Mouse (Mus musculus): ENCODE results near the gene Tbc1d2b. TPM values are rescaled to one million over a fixed set of nuclear protein-coding genes. Genes with fewer than 3 reads are reported as not detected.

Tbc1d2b gene
- polyA plus RNA-seq, 1 experiment: 6.7 TPM

DNA sequence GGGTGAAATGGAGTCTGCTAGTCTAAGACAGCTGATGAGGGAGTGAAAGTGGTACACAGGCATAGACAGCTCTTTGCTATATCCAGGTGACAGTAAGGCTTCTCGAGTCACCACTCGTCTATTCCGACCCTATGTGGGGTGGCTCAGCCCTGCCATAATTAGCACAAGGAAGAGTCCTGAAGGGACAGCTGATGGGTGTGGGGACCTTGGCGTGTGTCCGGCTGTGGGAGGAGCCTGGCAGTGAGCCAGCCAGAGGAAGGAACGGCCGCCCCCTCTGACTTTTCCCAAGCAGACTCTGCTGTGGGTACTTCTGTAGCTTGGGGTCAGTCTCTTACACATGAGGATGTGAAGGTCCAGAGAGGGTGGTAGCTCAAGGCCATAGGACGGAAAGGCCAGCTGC, 86.5 kb downstream of the Tbc1d2b start:
- Histone ChIP-seq H3K4me3 (ENCODE audit: insufficient read depth, poor library complexity, severe bottlenecking) (no peak overlapping the region), H3K36me3 (ENCODE audit: control insufficient read depth, insufficient read depth) (no peaks in the 10 kb centered on the region), H3K79me3 (ENCODE audit: low read depth) (no peaks in the 10 kb centered on the region), H3ac (ENCODE audit: control insufficient read depth, insufficient read length, low read depth) (no peak overlapping the region), H3K79me2 (ENCODE audit: control insufficient read depth, insufficient read depth) (no peaks in the 10 kb centered on the region), H3K27me3 (ENCODE audit: control insufficient read depth, insufficient read depth, insufficient read length) (no peaks in the 10 kb centered on the region)
- no peak for TF ChIP-seq CEBPB (IDR thresholded peaks at IDR 0.05; ENCODE audit: low read depth)
- no peak for TF ChIP-seq MAX (IDR thresholded peaks at IDR 0.05)

DNA sequence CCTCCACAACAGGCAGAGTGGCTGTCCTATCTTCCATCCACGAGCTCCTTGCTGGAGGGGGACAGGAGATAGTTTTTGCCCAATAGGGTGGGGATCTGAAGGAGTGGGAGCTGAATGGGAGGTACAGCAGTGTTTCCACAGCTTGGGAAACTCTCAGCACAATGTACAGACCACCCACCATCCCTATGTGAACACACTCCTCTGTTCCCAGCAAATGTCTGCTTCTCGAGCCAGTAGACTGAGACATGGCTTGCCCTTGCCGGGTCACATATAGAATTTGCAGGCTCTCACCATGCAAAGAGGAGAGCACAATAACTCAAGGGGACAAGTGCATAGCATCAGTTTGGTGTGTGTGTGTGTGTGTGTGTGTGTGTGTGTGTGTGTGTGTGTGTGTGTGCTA, 87.1 kb downstream of the Tbc1d2b start:
- no peak overlapping the region for H3K4me3 ChIP-seq (ENCODE audit: insufficient read depth, poor library complexity, severe bottlenecking)
- H3K79me3 ChIP-seq (ENCODE audit: low read depth): no peaks in the 10 kb centered on the region
- H3K36me3 ChIP-seq (ENCODE audit: control insufficient read depth, insufficient read depth): no peaks in the 10 kb centered on the region
- no peaks in the 10 kb centered on the region for H3K79me2 ChIP-seq (ENCODE audit: control insufficient read depth, insufficient read depth)
- no peak overlapping the region for H3ac ChIP-seq (ENCODE audit: control insufficient read depth, insufficient read length, low read depth)
- TF ChIP-seq FOSL1 (IDR thresholded peaks at IDR 0.05; ENCODE audit: insufficient read depth, low read length, poor library complexity, severe bottlenecking): no peak
- no peak for TF ChIP-seq MYOD1 (IDR thresholded peaks at IDR 0.05; ENCODE audit: control insufficient read depth, insufficient read length, low read depth)
- no peak for TF ChIP-seq MAX (IDR thresholded peaks at IDR 0.05)
- no peak for TF ChIP-seq MYOG (IDR thresholded peaks at IDR 0.05; ENCODE audit: control insufficient read depth, extremely low read depth, insufficient read length)
- no peak for TF ChIP-seq CTCF (IDR thresholded peaks at IDR 0.05; ENCODE audit: control insufficient read depth, insufficient read depth, insufficient read length)
- no peak for TF ChIP-seq CEBPB (IDR thresholded peaks at IDR 0.05; ENCODE audit: low read depth)
- TF ChIP-seq USF1 (IDR thresholded peaks at IDR 0.05; ENCODE audit: low read depth): no peak
- H3K27me3 ChIP-seq (ENCODE audit: control insufficient read depth, insufficient read depth, insufficient read length): no peaks in the 10 kb centered on the region

DNA sequence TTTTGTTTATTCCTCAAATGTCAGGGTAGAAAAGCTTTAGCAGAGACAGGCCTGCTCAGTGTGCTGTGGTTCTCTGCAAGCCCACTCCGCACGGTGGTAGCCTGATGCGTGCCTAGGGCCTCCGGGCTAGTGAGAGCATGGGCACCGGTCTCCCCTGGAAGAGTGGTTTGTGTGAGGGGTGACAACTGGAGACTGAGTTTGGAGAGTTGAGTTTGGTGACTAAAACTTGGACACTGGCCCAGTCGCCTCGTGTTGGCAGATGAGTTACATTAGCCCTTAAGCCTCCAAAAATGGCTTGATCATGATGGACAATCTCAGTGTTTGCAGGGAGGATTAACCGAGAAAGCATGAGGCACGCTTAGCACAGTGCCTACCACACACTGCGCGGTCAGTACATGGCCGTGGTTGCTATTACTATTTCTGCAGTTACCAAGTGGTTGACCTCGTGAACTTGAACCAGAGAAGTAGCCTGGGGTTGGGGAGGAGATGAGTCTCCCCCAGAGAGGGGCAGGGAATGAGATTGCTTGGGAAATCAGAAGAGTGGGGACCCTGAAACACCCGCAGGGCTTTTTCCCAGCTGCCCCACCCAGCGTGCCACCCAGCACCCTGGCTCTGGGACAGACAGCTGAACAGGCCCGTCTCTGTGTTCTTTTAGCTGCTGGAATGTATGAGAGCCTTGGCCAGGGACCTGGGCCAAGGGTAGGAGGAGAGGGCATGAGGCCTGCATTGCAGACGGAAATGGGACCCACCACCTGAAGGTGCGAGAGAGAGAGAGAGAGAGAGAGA, 87.8 kb downstream of the Tbc1d2b start:
- Histone ChIP-seq H3K4me3 (ENCODE audit: insufficient read depth, poor library complexity, severe bottlenecking) (no peak overlapping the region), H3ac (ENCODE audit: control insufficient read depth, insufficient read length, low read depth) (no peak overlapping the region), H3K79me2 (ENCODE audit: control insufficient read depth, insufficient read depth) (no peaks in the 10 kb centered on the region), H3K27me3 (ENCODE audit: control insufficient read depth, insufficient read depth, insufficient read length) (no peaks in the 10 kb centered on the region), H3K79me3 (ENCODE audit: low read depth) (no peaks in the 10 kb centered on the region), H3K36me3 (ENCODE audit: control insufficient read depth, insufficient read depth) (peaks cover 4% of the 10 kb centered on the region)
- TF ChIP-seq USF1 (IDR thresholded peaks at IDR 0.05; ENCODE audit: low read depth): no peak
- TF ChIP-seq MAX (IDR thresholded peaks at IDR 0.05): no peak
- TF ChIP-seq CEBPB (IDR thresholded peaks at IDR 0.05; ENCODE audit: low read depth): no peak
- TF ChIP-seq CTCF (IDR thresholded peaks at IDR 0.05; ENCODE audit: control insufficient read depth, insufficient read depth, insufficient read length): no peak
- TF ChIP-seq MYOD1 (IDR thresholded peaks at IDR 0.05; ENCODE audit: control insufficient read depth, insufficient read length, low read depth): no peak

DNA sequence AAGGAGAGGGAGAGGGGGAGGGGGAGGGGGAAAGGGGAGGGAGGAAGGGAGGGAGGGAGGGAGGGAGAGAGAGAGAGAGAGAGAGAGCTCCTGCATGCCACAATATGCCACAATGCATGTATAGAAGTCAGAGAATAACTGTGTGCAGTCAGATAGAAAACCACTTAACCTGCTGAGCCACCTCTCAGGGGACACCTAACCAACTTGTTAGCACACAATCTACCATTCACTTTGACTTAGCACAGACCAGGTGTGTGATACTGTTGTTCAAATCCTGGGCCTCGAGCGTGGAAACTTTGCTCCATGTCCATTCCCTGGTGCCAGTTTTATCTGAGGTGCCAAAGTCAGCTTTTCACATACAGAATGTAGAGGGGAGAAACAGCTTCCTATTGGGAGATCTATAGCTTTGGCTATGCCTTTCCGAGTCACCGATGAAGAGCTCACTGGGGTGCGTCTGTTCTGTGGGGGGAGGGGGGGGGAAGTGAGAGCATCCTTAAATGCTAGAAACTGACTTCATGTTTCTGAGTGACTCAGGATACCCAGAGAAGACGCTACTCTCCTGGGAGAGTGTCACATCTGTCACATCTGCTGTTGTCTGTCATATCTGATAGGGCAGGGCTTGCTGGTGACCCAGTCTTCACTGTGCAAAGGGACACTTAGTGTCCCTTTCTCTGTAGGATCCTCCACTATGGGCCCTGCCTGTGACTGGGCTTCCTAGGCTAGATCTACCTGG, 88.8 kb downstream of the Tbc1d2b start:
- Histone ChIP-seq H3K27me3 (ENCODE audit: control insufficient read depth, insufficient read depth, insufficient read length) (no peaks in the 10 kb centered on the region), H3K4me3 (ENCODE audit: insufficient read depth, poor library complexity, severe bottlenecking) (no peak overlapping the region), H3K79me2 (ENCODE audit: control insufficient read depth, insufficient read depth) (no peaks in the 10 kb centered on the region), H3K36me3 (ENCODE audit: control insufficient read depth, insufficient read depth) (peaks cover 7% of the 10 kb centered on the region), H3K79me3 (ENCODE audit: low read depth) (no peaks in the 10 kb centered on the region), H3ac (ENCODE audit: control insufficient read depth, insufficient read length, low read depth) (no peak overlapping the region)
- TF ChIP-seq USF1 (IDR thresholded peaks at IDR 0.05; ENCODE audit: low read depth) (no peak), MYOD1 (IDR thresholded peaks at IDR 0.05; ENCODE audit: control insufficient read depth, insufficient read length, low read depth) (peak; percentile 89), CEBPB (IDR thresholded peaks at IDR 0.05; ENCODE audit: low read depth) (no peak), MAX (IDR thresholded peaks at IDR 0.05) (no peak)

DNA sequence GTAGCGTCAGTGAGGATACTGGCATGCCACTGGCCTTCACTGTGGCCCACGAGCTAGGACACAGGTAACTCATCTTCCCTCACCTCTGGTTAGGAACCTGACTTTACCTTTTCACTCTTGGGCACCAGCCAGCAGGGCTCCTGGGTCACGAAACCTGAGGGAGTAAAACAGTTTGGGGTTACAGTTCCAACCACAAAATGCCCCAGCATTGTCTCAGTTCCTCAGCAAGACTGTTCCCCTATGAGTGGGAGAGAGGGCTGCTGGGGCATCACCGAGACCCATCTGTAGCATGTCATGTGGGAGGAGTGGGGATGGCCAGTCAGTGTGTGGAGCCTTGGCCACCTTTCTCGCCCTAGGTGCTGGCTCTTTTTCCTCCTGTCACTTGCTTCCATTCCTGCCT, 91.2 kb downstream of the Tbc1d2b start:
- Histone ChIP-seq H3K4me3 (ENCODE audit: insufficient read depth, poor library complexity, severe bottlenecking) (no peak overlapping the region), H3K36me3 (ENCODE audit: control insufficient read depth, insufficient read depth) (peaks cover 7% of the 10 kb centered on the region), H3K79me3 (ENCODE audit: low read depth) (no peaks in the 10 kb centered on the region), H3K79me2 (ENCODE audit: control insufficient read depth, insufficient read depth) (no peaks in the 10 kb centered on the region), H3ac (ENCODE audit: control insufficient read depth, insufficient read length, low read depth) (no peak overlapping the region), H3K27me3 (ENCODE audit: control insufficient read depth, insufficient read depth, insufficient read length) (no peaks in the 10 kb centered on the region)
- TF ChIP-seq MYOD1 (IDR thresholded peaks at IDR 0.05; ENCODE audit: control insufficient read depth, insufficient read length, low read depth): no peak
- TF ChIP-seq USF1 (IDR thresholded peaks at IDR 0.05; ENCODE audit: low read depth): no peak

DNA sequence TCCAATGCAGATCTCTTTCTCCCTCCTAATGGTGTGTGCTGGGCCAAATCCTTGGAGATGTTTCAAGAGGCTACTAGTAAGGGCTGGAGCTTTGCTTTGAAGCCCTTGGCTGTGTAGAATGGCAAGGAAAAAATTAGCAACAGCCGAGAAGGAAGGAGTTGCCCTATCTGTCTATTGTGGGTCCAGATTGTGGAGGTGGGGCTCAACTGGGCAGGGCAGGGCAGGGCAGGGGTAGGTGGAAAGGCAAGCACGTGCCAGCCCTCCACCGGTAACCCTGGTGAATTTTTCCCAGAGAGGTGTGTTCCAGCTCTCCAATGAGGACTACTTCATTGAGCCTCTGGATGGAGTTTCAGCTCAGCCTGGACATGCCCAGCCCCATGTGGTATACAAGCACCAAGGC, 97.3 kb downstream of the Tbc1d2b start:
- no peak overlapping the region for H3ac ChIP-seq (ENCODE audit: control insufficient read depth, insufficient read length, low read depth)
- H3K79me2 ChIP-seq (ENCODE audit: control insufficient read depth, insufficient read depth): no peaks in the 10 kb centered on the region
- TF ChIP-seq CEBPB (IDR thresholded peaks at IDR 0.05; ENCODE audit: low read depth) (no peak), USF1 (IDR thresholded peaks at IDR 0.05; ENCODE audit: low read depth) (no peak), CTCF (IDR thresholded peaks at IDR 0.05; ENCODE audit: control insufficient read depth, insufficient read depth, insufficient read length) (no peak), MYOG (IDR thresholded peaks at IDR 0.05; ENCODE audit: control insufficient read depth, extremely low read depth, insufficient read length) (no peak)
- no peaks in the 10 kb centered on the region for H3K27me3 ChIP-seq (ENCODE audit: control insufficient read depth, insufficient read depth, insufficient read length)
- H3K36me3 ChIP-seq (ENCODE audit: control insufficient read depth, insufficient read depth): peaks cover 12% of the 10 kb centered on the region
- no peak overlapping the region for H3K4me3 ChIP-seq (ENCODE audit: insufficient read depth, poor library complexity, severe bottlenecking)
- no peaks in the 10 kb centered on the region for H3K79me3 ChIP-seq (ENCODE audit: low read depth)
